Mouse (Mus musculus): Measurements from ENCODE around the gene Fosb. TPM values are rescaled to one million over a fixed set of nuclear protein-coding genes. Genes with fewer than 3 reads are reported as not detected.

The Fosb gene
- 0.14 and 0.16 TPM in 2 replicates for polyA plus RNA-seq (2015; fragmentation: Nextera tagmentation; extraction: Ambion mirVana)

- peak within 1 kb of the TSS; percentile 68 for H3K4me3 ChIP-seq
- under 1% methylated on average over 49 of the region's 49 CpGs for whole genome bisulfite sequencing
Measured at GRCm38 (mm10) chr7:19309884-19310641, at the start of gene Fosb. Gene Fosb (minus strand): TSS chr7:19310051.

GRCm38 (mm10) chr7:19359299-19359891, 49.5 kb upstream of the Fosb start, which contains the start of the genes Cd3eap and Ppp1r13l:
Gene Cd3eap (minus strand): TSS chr7:19359483.
Gene Ppp1r13l (plus strand): TSS chr7:19359749.
- peak within 1 kb of the TSS; percentile 89 for H3K9ac ChIP-seq
- under 1% methylated on average over 31 of the region's 31 CpGs for WGBS
- H3K9me3 ChIP-seq, result no peaks in the 10 kb centered on the region
- H3K4me1 ChIP-seq, result peaks cover 47% of the 10 kb centered on the region
- ATAC-seq (ENCODE audit: extremely low read depth, insufficient number of reproducible peaks, low FRiP score, low TSS enrichment), result peak; percentile 53
- H3K27me3 ChIP-seq (replicated peaks), result no peaks in the 10 kb centered on the region
- peaks cover 38% of the 10 kb centered on the region for H3K36me3 ChIP-seq
- peak within 1 kb of the TSS; percentile 88 for H3K27ac ChIP-seq (replicated peaks)
- peak within 1 kb of the TSS; percentile 99 for H3K4me2 ChIP-seq
- H3K4me3 ChIP-seq, result peak within 1 kb of the TSS; percentile 62

More at GRCm38 (mm10) chr7:19309884-19310641, at the start of gene Fosb:
- peaks cover 51% of the 10 kb centered on the region for H3K27me3 ChIP-seq (replicated peaks)
- H3K36me3 ChIP-seq, result no peaks in the 10 kb centered on the region
- peak within 1 kb of the TSS; percentile 100 for H3K4me2 ChIP-seq
- ATAC-seq (ENCODE audit: extremely low read depth, insufficient number of reproducible peaks, low FRiP score, low TSS enrichment), result peak; percentile 78
- H3K4me1 ChIP-seq, result peaks cover 24% of the 10 kb centered on the region
- H3K9ac ChIP-seq, result peak within 1 kb of the TSS; percentile 81
- peak within 1 kb of the TSS; percentile 78; the same call in 1 of the 2 replicates for H3K27ac ChIP-seq (replicated peaks)
- no peaks in the 10 kb centered on the region for H3K9me3 ChIP-seq

GRCm38 (mm10) chr7:19358634-19359033, 48.8 kb upstream of the Fosb start:
- H3K4me2 ChIP-seq, result peak overlapping the region; percentile 99
- H3K27me3 ChIP-seq (replicated peaks), result no peaks in the 10 kb centered on the region
- WGBS, result 17% methylated on average over 13 of the region's 13 CpGs
- ATAC-seq (ENCODE audit: extremely low read depth, insufficient number of reproducible peaks, low FRiP score, low TSS enrichment), result no peak
- H3K9me3 ChIP-seq, result no peaks in the 10 kb centered on the region
- H3K36me3 ChIP-seq, result peaks cover 41% of the 10 kb centered on the region
- no peak overlapping the region for H3K27ac ChIP-seq (replicated peaks)
- H3K4me3 ChIP-seq, result peak overlapping the region; percentile 62
- peaks cover 40% of the 10 kb centered on the region for H3K4me1 ChIP-seq
- peak overlapping the region; percentile 89 for H3K9ac ChIP-seq

GRCm38 (mm10) chr7:19357381-19358375, 47.8 kb upstream of the Fosb start:
- peaks cover 30% of the 10 kb centered on the region for H3K4me1 ChIP-seq
- no peaks in the 10 kb centered on the region for H3K27me3 ChIP-seq (replicated peaks)
- H3K27ac ChIP-seq (replicated peaks), result no peak overlapping the region
- peak overlapping the region; percentile 89 for H3K9ac ChIP-seq
- no peak for ATAC-seq (ENCODE audit: extremely low read depth, insufficient number of reproducible peaks, low FRiP score, low TSS enrichment)
- no peaks in the 10 kb centered on the region for H3K9me3 ChIP-seq
- WGBS, result 88% methylated on average over 25 of the region's 25 CpGs
- peak overlapping the region; percentile 99 for H3K4me2 ChIP-seq
- H3K36me3 ChIP-seq, result peaks cover 51% of the 10 kb centered on the region
- H3K4me3 ChIP-seq, result peak overlapping the region; percentile 62

DNA sequence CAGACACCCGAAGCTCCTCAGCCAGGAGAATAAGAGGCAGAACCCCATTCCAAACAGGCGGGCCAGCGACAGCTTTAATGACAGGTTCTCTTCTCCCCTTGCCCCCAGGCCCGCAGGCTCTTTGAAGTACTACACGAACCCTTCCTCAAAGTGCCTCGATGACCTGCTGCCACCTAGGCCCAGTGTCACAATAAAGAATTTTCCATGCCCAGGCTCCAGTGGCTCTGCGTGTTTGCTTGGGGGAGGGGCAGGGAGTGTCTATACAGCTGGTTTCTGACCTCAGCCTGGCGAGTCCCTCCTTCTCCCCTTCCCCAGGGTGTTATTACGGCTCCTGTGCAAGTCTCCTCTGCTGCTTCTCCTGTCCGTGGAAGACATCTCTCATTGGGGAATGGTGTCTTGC, 46.5 kb upstream of the Fosb start:
- no peak for ATAC-seq (ENCODE audit: extremely low read depth, insufficient number of reproducible peaks, low FRiP score, low TSS enrichment)
- Histone ChIP-seq H3K9me3 (no peaks in the 10 kb centered on the region), H3K4me2 (no peak overlapping the region), H3K9ac (no peak overlapping the region), H3K27me3 (replicated peaks) (no peaks in the 10 kb centered on the region), H3K4me1 (peaks cover 16% of the 10 kb centered on the region), H3K4me3 (no peak overlapping the region), H3K36me3 (peaks cover 64% of the 10 kb centered on the region), H3K27ac (replicated peaks) (no peak overlapping the region)
- WGBS, result 73% methylated on average over 10 of the region's 10 CpGs

DNA sequence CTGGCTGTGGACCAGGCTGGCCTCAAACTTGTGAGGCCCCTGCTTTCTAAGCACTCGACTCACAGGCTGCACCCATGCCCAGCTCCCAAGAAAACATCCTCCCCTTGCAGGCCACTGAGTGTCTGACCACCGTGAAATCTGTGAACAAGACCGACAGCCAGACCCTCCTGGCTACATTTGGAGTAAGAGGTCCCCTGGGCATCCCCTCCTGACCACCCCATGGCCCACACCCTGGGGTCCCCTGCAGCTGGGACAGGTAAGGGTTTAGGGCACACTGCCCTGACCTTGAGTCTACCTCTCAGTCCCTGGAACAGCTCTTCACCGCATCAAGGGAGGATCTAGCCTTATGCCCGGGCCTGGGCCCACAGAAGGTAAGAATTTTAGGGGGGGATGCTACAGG, 45.1 kb upstream of the Fosb start:
- Histone ChIP-seq H3K4me3 (no peak overlapping the region), H3K27ac (replicated peaks) (no peak overlapping the region), H3K36me3 (peaks cover 75% of the 10 kb centered on the region), H3K4me2 (no peak overlapping the region), H3K4me1 (peaks cover 12% of the 10 kb centered on the region), H3K9ac (no peak overlapping the region), H3K9me3 (no peaks in the 10 kb centered on the region), H3K27me3 (replicated peaks) (no peaks in the 10 kb centered on the region)
- WGBS, result 90% methylated on average over 5 of the region's 5 CpGs
- no peak for ATAC-seq (ENCODE audit: extremely low read depth, insufficient number of reproducible peaks, low FRiP score, low TSS enrichment)

DNA sequence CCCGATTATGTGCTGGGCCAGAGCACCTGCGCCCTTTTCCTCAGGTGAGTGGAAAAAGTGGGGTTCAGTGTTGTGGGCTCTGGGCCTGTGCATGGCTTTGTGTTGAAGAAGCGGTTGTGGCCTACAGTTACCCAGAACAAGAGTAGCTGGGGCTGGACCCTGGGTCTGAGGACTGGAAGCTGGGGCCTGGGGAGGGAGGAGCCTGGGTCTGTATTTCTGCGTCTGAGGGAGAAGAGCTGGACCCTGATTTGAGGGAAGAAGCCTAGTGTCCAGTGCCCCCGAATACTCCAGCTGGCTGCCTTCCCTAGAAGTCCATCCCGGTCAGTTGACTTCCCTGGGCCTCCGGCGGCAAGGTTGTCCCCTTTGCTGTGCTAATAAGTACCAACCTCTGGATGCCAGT, 40.4 kb upstream of the Fosb start:
- Histone ChIP-seq H3K4me1 (peaks cover 11% of the 10 kb centered on the region), H3K36me3 (peaks cover 81% of the 10 kb centered on the region), H3K27me3 (replicated peaks) (no peaks in the 10 kb centered on the region), H3K27ac (replicated peaks) (no peak overlapping the region), H3K9me3 (no peaks in the 10 kb centered on the region), H3K4me3 (no peak overlapping the region), H3K4me2 (no peak overlapping the region), H3K9ac (no peak overlapping the region)
- ATAC-seq (ENCODE audit: extremely low read depth, insufficient number of reproducible peaks, low FRiP score, low TSS enrichment), result no peak
- 87% methylated on average over 8 of the region's 8 CpGs for WGBS

GRCm38 (mm10) chr7:19349188-19349915, 39.5 kb upstream of the Fosb start:
- Histone ChIP-seq H3K9me3 (no peaks in the 10 kb centered on the region), H3K4me3 (no peak overlapping the region), H3K9ac (0 out of 2 replicates have a peak overlapping the region, but pooled peaks have one; percentile 14), H3K4me2 (no peak overlapping the region), H3K27ac (replicated peaks) (no peak overlapping the region), H3K27me3 (replicated peaks) (no peaks in the 10 kb centered on the region), H3K4me1 (peaks cover 15% of the 10 kb centered on the region), H3K36me3 (peaks cover 72% of the 10 kb centered on the region)
- no peak for ATAC-seq (ENCODE audit: extremely low read depth, insufficient number of reproducible peaks, low FRiP score, low TSS enrichment)
- WGBS, result 75% methylated on average over 13 of the region's 13 CpGs

DNA sequence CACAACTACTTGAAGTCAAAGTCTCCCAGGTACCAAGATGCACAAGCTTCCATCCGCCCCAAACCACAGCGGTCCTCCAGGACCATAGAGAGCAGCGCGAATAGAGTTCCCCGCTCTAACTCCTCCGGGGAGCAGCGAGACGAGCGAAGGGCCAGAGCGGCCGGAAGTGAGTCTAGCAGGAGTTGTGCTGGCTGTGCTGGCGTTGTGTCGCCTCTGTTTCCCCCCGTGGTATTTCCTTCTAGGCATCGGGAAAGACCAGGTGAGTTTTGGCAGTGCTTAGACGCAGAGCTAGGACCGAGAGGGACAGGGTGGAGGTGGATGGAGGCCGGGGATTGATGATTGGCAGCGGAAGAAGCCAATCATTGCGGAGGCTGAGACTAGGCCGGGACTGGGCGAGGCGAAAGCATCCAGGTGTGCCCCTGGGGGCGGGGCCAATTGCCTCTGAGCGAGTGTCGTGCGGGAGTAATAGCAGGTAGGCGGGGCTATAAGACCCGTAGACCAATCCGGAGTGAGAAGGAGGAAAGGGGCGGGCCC, 35.2 kb upstream of the Fosb start:
- H3K27me3 ChIP-seq (replicated peaks), result peaks cover 5% of the 10 kb centered on the region; the same call in 1 of the 2 replicates
- peak; percentile 93 for ATAC-seq (ENCODE audit: extremely low read depth, insufficient number of reproducible peaks, low FRiP score, low TSS enrichment)
- H3K4me2 ChIP-seq, result peak overlapping the region; percentile 86
- H3K27ac ChIP-seq (replicated peaks), result peak overlapping the region; percentile 78
- WGBS, result under 1% methylated on average over 31 of the region's 31 CpGs
- H3K36me3 ChIP-seq, result peaks cover 33% of the 10 kb centered on the region
- peak overlapping the region; percentile 75 for H3K4me3 ChIP-seq
- H3K4me1 ChIP-seq, result peaks cover 50% of the 10 kb centered on the region
- no peaks in the 10 kb centered on the region for H3K9me3 ChIP-seq
- H3K9ac ChIP-seq, result peak overlapping the region; percentile 85

- Histone ChIP-seq H3K4me1 (peaks cover 52% of the 10 kb centered on the region), H3K4me2 (peak within 1 kb of the TSS; percentile 86), H3K9me3 (no peaks in the 10 kb centered on the region), H3K9ac (peak within 1 kb of the TSS; percentile 85), H3K27me3 (replicated peaks) (peaks cover 5% of the 10 kb centered on the region; the same call in 1 of the 2 replicates), H3K4me3 (peak within 1 kb of the TSS; percentile 75), H3K36me3 (peaks cover 26% of the 10 kb centered on the region), H3K27ac (replicated peaks) (peak within 1 kb of the TSS; percentile 78)
- ATAC-seq (ENCODE audit: extremely low read depth, insufficient number of reproducible peaks, low FRiP score, low TSS enrichment), result no peak
- 26% methylated on average over 12 of the region's 12 CpGs for WGBS
Measured at GRCm38 (mm10) chr7:19344237-19344847, 34.5 kb upstream of the Fosb start, which contains the start of gene Ercc1. Gene Ercc1 (plus strand): TSS chr7:19344778.

Data from heart, embryonic 13.5 days (tissue).